Comparison of ENCODE assay signal across 23 mouse cellular contexts in the genomic region with DNA sequence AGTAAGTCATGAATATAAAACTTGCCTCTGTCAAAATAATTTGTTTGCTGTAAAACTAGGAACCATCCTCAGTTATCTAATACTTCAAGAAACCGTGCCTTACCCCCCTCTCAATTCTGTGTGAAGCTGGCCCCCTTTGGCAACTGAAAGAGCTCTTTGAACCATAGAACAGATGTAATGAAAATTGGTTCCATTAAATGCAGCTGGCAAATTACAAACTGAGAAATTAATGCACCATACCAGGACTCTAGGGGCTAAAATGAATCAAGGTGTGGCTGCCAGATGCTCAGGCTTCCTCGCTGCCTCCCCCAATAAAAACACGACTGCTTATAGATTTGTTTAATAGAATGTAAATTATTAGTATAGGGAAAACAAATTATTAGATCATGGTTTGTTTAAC.
"Had no signal": no experiment of that assay in that cellular context is flagged by ENCODE, and none has a peak within 500 bp of the region (broad histone marks: within the 10 kb centered on the region; RNA-seq: fewer than 3 reads in every experiment).

No protein-coding gene starts in this region.

- H3K4me3 ChIP-seq: limb, embryonic 10.5 days; limb, embryonic 13.5 days; liver, embryonic 12.5 days; liver, embryonic 15.5 days; lung, embryonic 15.5 days; megakaryocyte, embryonic 14.5 days; midbrain, embryonic 10.5 days; midbrain, embryonic 13.5 days; myocyte had no signal

- H3K36me3 ChIP-seq: limb, embryonic 10.5 days; limb, embryonic 13.5 days; liver, embryonic 12.5 days; liver, embryonic 15.5 days; lung, embryonic 15.5 days; midbrain, embryonic 10.5 days; midbrain, embryonic 13.5 days had no signal

- ATAC-seq: liver, embryonic 12.5 days; midbrain, embryonic 13.5 days; midbrain, embryonic 16.5 days had no signal

- H3K9ac ChIP-seq: limb, embryonic 13.5 days; liver, embryonic 12.5 days; liver, embryonic 15.5 days; lung, embryonic 15.5 days; midbrain, embryonic 13.5 days had no signal

- H3K4me2 ChIP-seq: limb, embryonic 13.5 days; liver, embryonic 12.5 days; liver, embryonic 15.5 days; lung, embryonic 15.5 days; midbrain, embryonic 13.5 days had no signal

- H3K4me1 ChIP-seq: liver, embryonic 12.5 days; liver, embryonic 15.5 days; lung, embryonic 15.5 days; megakaryocyte, embryonic 14.5 days; midbrain, embryonic 10.5 days; midbrain, embryonic 13.5 days had no signal

- DNase-seq: kidney, adult 18-20 months; kidney, adult 9 months; kidney, postnatal 14 days; kidney, postnatal 4 days; liver; lung, adult 18-20 months; lung, postnatal 10 days; lung, postnatal 36 days; right cerebral cortex, postnatal 4 days; thymus, adult 2 months; thymus, postnatal 14 days; thymus, postnatal 4 days had no signal

- H3K9me3 ChIP-seq: limb, embryonic 10.5 days; limb, embryonic 13.5 days; liver, embryonic 12.5 days; liver, embryonic 15.5 days; lung, embryonic 15.5 days; megakaryocyte, embryonic 14.5 days; midbrain, embryonic 10.5 days; midbrain, embryonic 13.5 days had no signal

- H3K27me3 ChIP-seq: limb, embryonic 13.5 days; liver, embryonic 12.5 days; liver, embryonic 15.5 days; lung, embryonic 15.5 days; megakaryocyte, embryonic 14.5 days; midbrain, embryonic 13.5 days had no signal

- H3K27ac ChIP-seq: limb, embryonic 10.5 days; limb, embryonic 13.5 days; liver, embryonic 12.5 days; liver, embryonic 15.5 days; lung, embryonic 15.5 days; midbrain, embryonic 10.5 days; midbrain, embryonic 13.5 days; stomach, postnatal 0 days had no signal
